Mouse (Mus musculus): Measurements from ENCODE around the gene Gnat3. TPM values are rescaled to one million over a fixed set of nuclear protein-coding genes. Genes with fewer than 3 reads are reported as not detected.
"Not testable (repeated sequence)": the region's sequence is repeated elsewhere in the genome, so short reads cannot be mapped to it uniquely, and the experiment has no call there.

The Gnat3 gene
- not detected in 2 replicates for polyA plus RNA-seq (2015; fragmentation: Nextera tagmentation; extraction: Ambion mirVana)

GRCm38 (mm10) chr5:17962249-17962648 is at the start of gene Gnat3:
TSS of gene Gnat3 (plus strand) at chr5:17962549.
- Histone ChIP-seq H3K4me3 (no peak within 1 kb of the TSS), H3K27me3 (no peaks in the 10 kb centered on the region), H3K4me2 (no peak within 1 kb of the TSS), H3K9ac (no peak within 1 kb of the TSS), H3K9me3 (replicated peaks) (no peaks in the 10 kb centered on the region), H3K27ac (no peak within 1 kb of the TSS), H3K4me1 (no peaks in the 10 kb centered on the region), H3K36me3 (ENCODE audit: poor library complexity, severe bottlenecking) (no peaks in the 10 kb centered on the region)
- 92% methylated on average over 5 of the region's 5 CpGs for WGBS
- ATAC-seq: no peak

DNA sequence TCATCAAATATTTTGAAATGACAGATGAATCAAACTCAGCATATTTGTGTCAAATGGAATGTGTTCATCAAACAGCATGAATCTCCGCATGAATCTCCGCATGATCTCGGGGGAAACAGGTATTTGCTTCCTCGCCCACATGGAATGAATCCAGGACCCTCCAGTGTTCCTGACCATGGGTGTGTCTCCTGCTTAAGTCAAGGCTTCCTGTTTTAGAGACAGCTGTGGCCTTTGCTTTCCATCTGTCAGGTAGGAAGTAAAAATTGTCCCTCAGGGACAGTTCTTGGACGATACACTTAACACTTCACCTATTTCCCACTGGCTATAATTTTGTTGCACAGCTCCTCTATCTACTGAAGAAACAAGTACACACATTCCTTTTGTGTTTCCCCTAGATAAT is 43.4 kb upstream of the Gnat3 start:
- Histone ChIP-seq H3K4me1 (no peaks in the 10 kb centered on the region), H3K4me2 (no peak overlapping the region), H3K27ac (no peak overlapping the region), H3K4me3 (no peak overlapping the region), H3K36me3 (ENCODE audit: poor library complexity, severe bottlenecking) (no peaks in the 10 kb centered on the region), H3K9ac (no peak overlapping the region), H3K9me3 (replicated peaks) (no peaks in the 10 kb centered on the region), H3K27me3 (no peaks in the 10 kb centered on the region)
- WGBS: 87% methylated on average over 5 of the region's 5 CpGs
- ATAC-seq: no peak

GRCm38 (mm10) chr5:17923648-17924047 is 38.7 kb upstream of the Gnat3 start:
- no peaks in the 10 kb centered on the region for H3K9me3 ChIP-seq (replicated peaks)
- WGBS: 88% methylated on average over 3 of the region's 3 CpGs

GRCm38 (mm10) chr5:17924085-17924518 is 38.2 kb upstream of the Gnat3 start:
- no peak for ATAC-seq
- no peak overlapping the region for H3K9ac ChIP-seq
- H3K27ac ChIP-seq: no peak overlapping the region
- WGBS: 66% methylated on average over 2 of the region's 2 CpGs
- H3K9me3 ChIP-seq (replicated peaks): no peaks in the 10 kb centered on the region
- no peak overlapping the region for H3K4me2 ChIP-seq
- H3K4me1 ChIP-seq: no peaks in the 10 kb centered on the region
- H3K4me3 ChIP-seq: no peak overlapping the region
- H3K36me3 ChIP-seq (ENCODE audit: poor library complexity, severe bottlenecking): no peaks in the 10 kb centered on the region
- no peaks in the 10 kb centered on the region for H3K27me3 ChIP-seq

More at GRCm38 (mm10) chr5:17923648-17924047, 38.7 kb upstream of the Gnat3 start:
- no peak overlapping the region for H3K4me3 ChIP-seq
- no peak for ATAC-seq
- H3K4me1 ChIP-seq: no peaks in the 10 kb centered on the region
- H3K27ac ChIP-seq: no peak overlapping the region
- H3K27me3 ChIP-seq: no peaks in the 10 kb centered on the region
- H3K36me3 ChIP-seq (ENCODE audit: poor library complexity, severe bottlenecking): no peaks in the 10 kb centered on the region
- H3K9ac ChIP-seq: no peak overlapping the region
- no peak overlapping the region for H3K4me2 ChIP-seq

DNA sequence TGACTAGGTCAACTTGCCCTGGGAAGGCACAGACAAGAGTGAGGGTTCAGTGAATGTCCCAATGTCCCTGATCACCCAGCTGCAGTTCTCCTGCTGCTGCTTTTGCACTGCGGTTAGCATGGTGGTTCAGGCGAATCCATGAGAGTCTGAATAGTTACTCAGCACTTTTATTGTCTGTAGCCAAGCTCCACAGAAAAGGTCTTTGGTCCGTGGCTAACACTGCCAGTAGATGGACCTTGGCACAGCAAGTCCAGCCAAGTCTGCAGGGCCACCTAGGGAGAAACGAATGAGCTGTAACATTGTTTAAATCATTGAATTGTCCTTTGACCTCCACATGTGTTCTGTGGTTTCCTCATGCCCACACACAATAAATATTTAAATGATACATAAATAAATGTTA is 33.9 kb upstream of the Gnat3 start:
- H3K27ac ChIP-seq: no peak overlapping the region
- H3K4me3 ChIP-seq: no peak overlapping the region
- 35% methylated on average over 4 of the region's 4 CpGs for WGBS
- no peaks in the 10 kb centered on the region for H3K36me3 ChIP-seq (ENCODE audit: poor library complexity, severe bottlenecking)
- no peaks in the 10 kb centered on the region for H3K4me1 ChIP-seq
- no peak overlapping the region for H3K4me2 ChIP-seq
- no peak overlapping the region for H3K9ac ChIP-seq
- ATAC-seq: no peak
- no peaks in the 10 kb centered on the region for H3K27me3 ChIP-seq
- H3K9me3 ChIP-seq (replicated peaks): no peaks in the 10 kb centered on the region

DNA sequence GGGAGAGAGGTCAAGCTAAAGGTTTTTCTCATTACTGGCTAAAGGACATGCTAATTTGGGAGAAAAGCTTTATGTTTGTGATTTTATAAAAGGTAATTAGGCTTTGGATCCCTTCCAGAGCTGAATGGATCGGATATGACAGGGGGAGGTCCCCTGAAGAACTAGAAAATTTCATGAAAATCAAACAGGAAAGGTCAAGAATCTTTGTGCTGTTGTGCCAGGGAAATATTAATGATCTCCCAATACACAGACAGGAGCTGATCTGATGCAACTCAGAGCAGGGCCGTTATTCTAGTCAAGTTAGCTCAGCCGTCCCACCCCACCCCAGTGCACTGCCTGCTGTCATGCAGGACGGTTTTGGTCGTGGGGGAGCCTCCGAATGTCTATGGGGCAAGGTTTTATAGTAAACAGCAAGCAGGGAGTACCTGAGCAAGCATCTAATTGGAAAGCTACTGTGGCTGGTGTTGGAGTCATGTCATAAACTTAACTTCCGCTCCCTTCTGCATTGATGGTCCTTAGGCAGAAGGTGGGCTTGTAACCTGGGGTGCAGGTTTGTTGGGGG is 33.3 kb upstream of the Gnat3 start:
- Histone ChIP-seq H3K4me3 (no peak overlapping the region), H3K4me2 (no peak overlapping the region), H3K9ac (no peak overlapping the region), H3K9me3 (replicated peaks) (no peaks in the 10 kb centered on the region), H3K36me3 (ENCODE audit: poor library complexity, severe bottlenecking) (no peaks in the 10 kb centered on the region), H3K4me1 (no peaks in the 10 kb centered on the region), H3K27me3 (no peaks in the 10 kb centered on the region), H3K27ac (no peak overlapping the region)
- WGBS: 59% methylated on average over 7 of the region's 7 CpGs
- ATAC-seq: no peak

DNA sequence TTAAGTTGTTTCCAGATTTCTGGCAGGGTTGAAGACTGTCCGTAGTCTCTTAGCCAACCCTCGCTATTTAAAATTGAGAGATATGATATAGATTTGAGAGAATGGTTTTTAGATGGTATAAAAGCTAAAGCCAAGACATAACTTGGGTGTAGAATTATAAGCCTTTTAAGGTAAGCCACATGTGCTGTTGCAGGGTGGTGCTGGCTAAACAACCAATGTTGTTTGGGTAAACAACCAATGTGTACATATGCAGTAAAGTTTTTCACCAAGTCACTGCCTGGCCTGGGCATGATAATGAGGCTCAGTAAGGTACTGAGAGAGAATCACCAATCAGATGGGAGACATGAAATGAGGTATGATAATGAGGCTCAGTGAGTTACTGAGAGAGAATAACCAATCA is 30.8 kb upstream of the Gnat3 start:
- 100% methylated on average over 2 of the region's 2 CpGs for WGBS
- H3K4me2 ChIP-seq; H3K9ac ChIP-seq; H3K27me3 ChIP-seq; ATAC-seq; H3K4me3 ChIP-seq; H3K27ac ChIP-seq; H3K9me3 ChIP-seq (replicated peaks); H3K36me3 ChIP-seq (ENCODE audit: poor library complexity, severe bottlenecking); H3K4me1 ChIP-seq: not testable (repeated sequence)

- WGBS: 59% methylated on average over 1 of the region's 1 CpGs
- Histone ChIP-seq H3K9me3 (replicated peaks) (no peaks in the 10 kb centered on the region), H3K36me3 (ENCODE audit: poor library complexity, severe bottlenecking) (no peaks in the 10 kb centered on the region), H3K4me3 (no peak overlapping the region), H3K9ac (no peak overlapping the region), H3K4me2 (no peak overlapping the region), H3K27me3 (no peaks in the 10 kb centered on the region), H3K4me1 (no peaks in the 10 kb centered on the region), H3K27ac (no peak overlapping the region)
- ATAC-seq: no peak
Observed at GRCm38 (mm10) chr5:17934501-17934900, 27.8 kb upstream of the Gnat3 start.

- 75% methylated on average over 1 of the region's 1 CpGs for WGBS
- Histone ChIP-seq H3K36me3 (ENCODE audit: poor library complexity, severe bottlenecking) (no peaks in the 10 kb centered on the region), H3K9ac (no peak overlapping the region), H3K4me2 (no peak overlapping the region), H3K27me3 (no peaks in the 10 kb centered on the region), H3K4me3 (no peak overlapping the region), H3K9me3 (replicated peaks) (no peaks in the 10 kb centered on the region), H3K27ac (no peak overlapping the region), H3K4me1 (no peaks in the 10 kb centered on the region)
- no peak for ATAC-seq
Observed at GRCm38 (mm10) chr5:17938170-17938939, 24.0 kb upstream of the Gnat3 start.

- ATAC-seq: no peak
- 95% methylated on average over 1 of the region's 1 CpGs for WGBS
- no peak overlapping the region for H3K9ac ChIP-seq
- H3K36me3 ChIP-seq (ENCODE audit: poor library complexity, severe bottlenecking): no peaks in the 10 kb centered on the region
- H3K9me3 ChIP-seq (replicated peaks): no peaks in the 10 kb centered on the region
- H3K27ac ChIP-seq: no peak overlapping the region
- no peak overlapping the region for H3K4me2 ChIP-seq
- H3K4me3 ChIP-seq: no peak overlapping the region
- H3K27me3 ChIP-seq: no peaks in the 10 kb centered on the region
- H3K4me1 ChIP-seq: no peaks in the 10 kb centered on the region
Observed at GRCm38 (mm10) chr5:17956468-17956867, 5.9 kb upstream of the Gnat3 start.

- WGBS: 78% methylated on average over 13 of the region's 13 CpGs
- H3K27me3 ChIP-seq: no peaks in the 10 kb centered on the region
- H3K9me3 ChIP-seq (replicated peaks): no peaks in the 10 kb centered on the region
- no peaks in the 10 kb centered on the region for H3K4me1 ChIP-seq
- ATAC-seq: no peak
- no peak overlapping the region for H3K4me2 ChIP-seq
- no peaks in the 10 kb centered on the region for H3K36me3 ChIP-seq (ENCODE audit: poor library complexity, severe bottlenecking)
- H3K4me3 ChIP-seq: no peak overlapping the region
- no peak overlapping the region for H3K27ac ChIP-seq
- H3K9ac ChIP-seq: no peak overlapping the region
Observed at GRCm38 (mm10) chr5:17969704-17970390, 7.5 kb downstream of the Gnat3 start.

- WGBS: 86% methylated on average over 3 of the region's 3 CpGs
Observed at GRCm38 (mm10) chr5:17970391-17970730, 8.0 kb downstream of the Gnat3 start.

More at GRCm38 (mm10) chr5:17970391-17970730, 8.0 kb downstream of the Gnat3 start:
- no peak for ATAC-seq
- Histone ChIP-seq H3K36me3 (ENCODE audit: poor library complexity, severe bottlenecking) (no peaks in the 10 kb centered on the region), H3K4me1 (no peaks in the 10 kb centered on the region), H3K4me3 (no peak overlapping the region), H3K27me3 (no peaks in the 10 kb centered on the region), H3K9ac (no peak overlapping the region), H3K27ac (no peak overlapping the region), H3K4me2 (no peak overlapping the region), H3K9me3 (replicated peaks) (no peaks in the 10 kb centered on the region)

All from forebrain, embryonic 13.5 days (tissue).